Mouse (Mus musculus): ENCODE measurements around the gene Bpifc.

- TF ChIP-seq POLR2A (IDR thresholded peaks at IDR 0.05; ENCODE audit: borderline replicate concordance, insufficient read depth, low read length) (no peak), CTCF (IDR thresholded peaks at IDR 0.05; ENCODE audit: borderline replicate concordance, insufficient read depth, low read depth, low read length) (no peak)
Measured at GRCm38 (mm10) chr10:85929208-85929591, 82.5 kb downstream of the Bpifc start.

Measured in cerebellum, adult 2 months (tissue).